Mouse (Mus musculus): ENCODE results near the gene Neurl1a. TPM values are rescaled to one million over a fixed set of nuclear protein-coding genes. Genes with fewer than 3 reads are reported as not detected.

Gene Neurl1a
- polyA plus RNA-seq, 1 experiment from 2014 or later = 5.4 TPM

GRCm38 (mm10) chr19:47282050-47282454 lies 103.4 kb downstream of the Neurl1a start:
- Histone ChIP-seq H3K9ac (peak overlapping the region; percentile 17; the same call in 1 of the 2 replicates), H3K9me3 (no peaks in the 10 kb centered on the region), H3K27ac (no peak overlapping the region), H3K4me3 (replicated peaks) (no peak overlapping the region), H3K4me1 (replicated peaks) (peaks cover 19% of the 10 kb centered on the region), H3K36me3 (peaks cover 26% of the 10 kb centered on the region), H3K4me2 (replicated peaks) (no peak overlapping the region), H3K27me3 (replicated peaks) (no peaks in the 10 kb centered on the region)
- peak; percentile 34; the same call in 1 of the 2 replicates for ATAC-seq
- WGBS = 66% methylated on average over 6 of the region's 6 CpGs

GRCm38 (mm10) chr19:47282688-47283215 lies 104.1 kb downstream of the Neurl1a start:
- H3K4me1 ChIP-seq (replicated peaks) = peaks cover 18% of the 10 kb centered on the region
- no peak overlapping the region for H3K4me3 ChIP-seq (replicated peaks)
- peaks cover 26% of the 10 kb centered on the region for H3K36me3 ChIP-seq
- no peak overlapping the region for H3K27ac ChIP-seq
- H3K9me3 ChIP-seq = no peaks in the 10 kb centered on the region
- H3K9ac ChIP-seq = no peak overlapping the region
- no peak for ATAC-seq
- H3K27me3 ChIP-seq (replicated peaks) = no peaks in the 10 kb centered on the region
- 94% methylated on average over 17 of the region's 17 CpGs for WGBS
- no peak overlapping the region for H3K4me2 ChIP-seq (replicated peaks)

GRCm38 (mm10) chr19:47285581-47285980 lies 107.0 kb downstream of the Neurl1a start:
- H3K36me3 ChIP-seq = peaks cover 18% of the 10 kb centered on the region; the same call in 1 of the 2 replicates
- no peak for ATAC-seq

GRCm38 (mm10) chr19:47286886-47287450 lies 108.3 kb downstream of the Neurl1a start:
- Histone ChIP-seq H3K9ac (no peak overlapping the region), H3K27me3 (replicated peaks) (no peaks in the 10 kb centered on the region), H3K4me1 (replicated peaks) (peaks cover 26% of the 10 kb centered on the region), H3K36me3 (peaks cover 18% of the 10 kb centered on the region; the same call in 1 of the 2 replicates), H3K4me2 (replicated peaks) (no peak overlapping the region), H3K27ac (no peak overlapping the region), H3K9me3 (no peaks in the 10 kb centered on the region), H3K4me3 (replicated peaks) (no peak overlapping the region)
- WGBS = 65% methylated on average over 17 of the region's 17 CpGs
- ATAC-seq = no peak

More at GRCm38 (mm10) chr19:47285581-47285980, 107.0 kb downstream of the Neurl1a start:
- Histone ChIP-seq H3K9me3 (no peaks in the 10 kb centered on the region), H3K27ac (no peak overlapping the region), H3K9ac (no peak overlapping the region), H3K4me1 (replicated peaks) (peaks cover 14% of the 10 kb centered on the region), H3K27me3 (replicated peaks) (no peaks in the 10 kb centered on the region), H3K4me3 (replicated peaks) (no peak overlapping the region), H3K4me2 (replicated peaks) (no peak overlapping the region)
- WGBS = 83% methylated on average over 6 of the region's 6 CpGs

- Histone ChIP-seq H3K4me2 (replicated peaks) (peak overlapping the region; percentile 14; the same call in 1 of the 2 replicates), H3K9ac (no peak overlapping the region), H3K27me3 (replicated peaks) (no peaks in the 10 kb centered on the region), H3K27ac (peak overlapping the region; percentile 76), H3K9me3 (no peaks in the 10 kb centered on the region), H3K4me3 (replicated peaks) (no peak overlapping the region), H3K36me3 (peaks cover 5% of the 10 kb centered on the region; the same call in 1 of the 2 replicates), H3K4me1 (replicated peaks) (peaks cover 31% of the 10 kb centered on the region)
- 49% methylated on average over 7 of the region's 7 CpGs for WGBS
- ATAC-seq = peak; percentile 54
These were observed 112.9 kb downstream of the Neurl1a start for GRCm38 (mm10) chr19:47291307-47292080.

GRCm38 (mm10) chr19:47292451-47292951 lies 113.9 kb downstream of the Neurl1a start:
- H3K4me2 ChIP-seq (replicated peaks) = no peak overlapping the region
- peaks cover 24% of the 10 kb centered on the region for H3K4me1 ChIP-seq (replicated peaks)
- 58% methylated on average over 7 of the region's 7 CpGs for WGBS
- no peak overlapping the region for H3K9ac ChIP-seq
- ATAC-seq = peak; percentile 48
- H3K36me3 ChIP-seq = no peaks in the 10 kb centered on the region; the same call in 1 of the 2 replicates
- H3K4me3 ChIP-seq (replicated peaks) = no peak overlapping the region
- no peaks in the 10 kb centered on the region for H3K27me3 ChIP-seq (replicated peaks)
- H3K27ac ChIP-seq = peak overlapping the region; percentile 76
- H3K9me3 ChIP-seq = no peaks in the 10 kb centered on the region

GRCm38 (mm10) chr19:47298100-47298499 lies 119.5 kb downstream of the Neurl1a start:
- no peaks in the 10 kb centered on the region for H3K9me3 ChIP-seq
- no peaks in the 10 kb centered on the region; the same call in 1 of the 2 replicates for H3K36me3 ChIP-seq
- ATAC-seq = no peak
- no peak overlapping the region for H3K9ac ChIP-seq
- H3K4me3 ChIP-seq (replicated peaks) = no peak overlapping the region
- H3K4me1 ChIP-seq (replicated peaks) = peaks cover 25% of the 10 kb centered on the region
- no peaks in the 10 kb centered on the region for H3K27me3 ChIP-seq (replicated peaks)
- H3K4me2 ChIP-seq (replicated peaks) = no peak overlapping the region
- WGBS = 87% methylated on average over 11 of the region's 11 CpGs
- H3K27ac ChIP-seq = no peak overlapping the region

GRCm38 (mm10) chr19:47301303-47302190 lies 122.9 kb downstream of the Neurl1a start:
- Histone ChIP-seq H3K36me3 (no peaks in the 10 kb centered on the region), H3K4me2 (replicated peaks) (peak overlapping the region; percentile 32), H3K27ac (peak overlapping the region; percentile 70), H3K9ac (no peak overlapping the region), H3K4me3 (replicated peaks) (no peak overlapping the region), H3K4me1 (replicated peaks) (peaks cover 29% of the 10 kb centered on the region), H3K9me3 (no peaks in the 10 kb centered on the region), H3K27me3 (replicated peaks) (no peaks in the 10 kb centered on the region)
- ATAC-seq = peak; percentile 70
- WGBS = 20% methylated on average over 19 of the region's 19 CpGs

GRCm38 (mm10) chr19:47302191-47302852 lies 123.7 kb downstream of the Neurl1a start:
- no peak overlapping the region for H3K9ac ChIP-seq
- H3K9me3 ChIP-seq = no peaks in the 10 kb centered on the region
- H3K4me1 ChIP-seq (replicated peaks) = peaks cover 29% of the 10 kb centered on the region
- H3K4me2 ChIP-seq (replicated peaks) = peak overlapping the region; percentile 32; the same call in 1 of the 2 replicates
- no peak overlapping the region for H3K4me3 ChIP-seq (replicated peaks)
- H3K27ac ChIP-seq = peak overlapping the region; percentile 70; the same call in 1 of the 2 replicates
- WGBS = 63% methylated on average over 21 of the region's 21 CpGs
- no peaks in the 10 kb centered on the region for H3K27me3 ChIP-seq (replicated peaks)
- ATAC-seq = peak; percentile 30
- no peaks in the 10 kb centered on the region for H3K36me3 ChIP-seq

GRCm38 (mm10) chr19:47303128-47303527 lies 124.5 kb downstream of the Neurl1a start:
- Histone ChIP-seq H3K4me1 (replicated peaks) (peaks cover 29% of the 10 kb centered on the region), H3K27ac (peak overlapping the region; percentile 70; the same call in 1 of the 2 replicates), H3K4me3 (replicated peaks) (no peak overlapping the region), H3K27me3 (replicated peaks) (no peaks in the 10 kb centered on the region), H3K4me2 (replicated peaks) (no peak overlapping the region), H3K9me3 (no peaks in the 10 kb centered on the region), H3K36me3 (no peaks in the 10 kb centered on the region), H3K9ac (no peak overlapping the region)
- no peak for ATAC-seq
- WGBS = 80% methylated on average over 10 of the region's 10 CpGs

- no peaks in the 10 kb centered on the region for H3K27me3 ChIP-seq (replicated peaks)
- no peak overlapping the region for H3K4me2 ChIP-seq (replicated peaks)
- H3K4me1 ChIP-seq (replicated peaks) = peaks cover 29% of the 10 kb centered on the region
- H3K9me3 ChIP-seq = no peaks in the 10 kb centered on the region
- no peak overlapping the region for H3K4me3 ChIP-seq (replicated peaks)
- H3K36me3 ChIP-seq = no peaks in the 10 kb centered on the region
- 89% methylated on average over 5 of the region's 5 CpGs for WGBS
- H3K9ac ChIP-seq = no peak overlapping the region
- ATAC-seq = no peak
- no peak overlapping the region for H3K27ac ChIP-seq
These were observed 125.6 kb downstream of the Neurl1a start for GRCm38 (mm10) chr19:47304170-47304745.

Measured in intestine, embryonic 15.5 days (tissue).